Mouse (Mus musculus): ENCODE results near the gene Hic2.

- TF ChIP-seq CTCF (IDR thresholded peaks at IDR 0.05) (no peak), POLR2A (IDR thresholded peaks at IDR 0.05; ENCODE audit: insufficient read depth, low read depth, low read length) (no peak)
Observed at GRCm38 (mm10) chr16:17275721-17276120, 42.3 kb downstream of the Hic2 start, which contains the start of gene Tmem191c.
